Mouse (Mus musculus) adrenal gland, postnatal 4 days (tissue): ENCODE measurements at regions not wholly inside any gene's neighbourhood (a gene's known extent, or its start where the extent isn't known, plus 50 kb on each side); places are given as distances from the start of the nearest gene placed in this dataset.

Experiments used
- DNase-seq, 2 experiments: peaks; one replicate each; pipeline ENCODE4 v3.0.0; 2021 to 2022; ENCODE audit warnings: low spot score in 2 of 2, mixed read lengths in 2 of 2

DNA sequence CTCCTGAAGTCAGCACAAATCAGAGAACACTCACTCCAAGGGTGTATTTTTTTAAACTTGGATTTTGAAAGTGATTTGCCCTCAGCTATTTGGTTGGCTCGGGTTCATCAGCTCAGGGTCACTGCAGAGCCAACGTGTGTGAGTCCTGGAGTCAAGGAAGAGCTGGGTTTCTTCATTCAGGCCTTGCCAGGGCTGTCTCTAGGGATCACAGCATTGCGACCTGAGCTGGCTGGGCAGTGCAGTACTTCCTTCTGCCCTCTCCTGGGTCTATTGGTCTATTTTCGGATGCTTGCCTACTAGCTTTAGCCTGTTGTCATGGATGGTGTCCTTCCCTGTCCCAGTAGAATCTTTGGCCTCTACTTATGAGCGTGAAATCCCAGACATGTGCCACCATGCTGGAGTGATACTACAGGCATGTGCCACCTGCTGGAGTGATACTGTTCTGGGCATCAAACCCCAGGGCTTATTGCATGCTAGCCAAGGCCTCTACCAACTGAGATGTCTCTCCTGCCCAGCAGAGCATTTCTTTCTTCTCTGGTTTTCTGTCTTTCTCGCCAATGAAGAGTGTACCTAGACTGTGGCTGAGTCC, 211.7 kb upstream of the Rbfox1 start:
- peak in 1 of 2 experiments; percentile 6 for DNase-seq

DNA sequence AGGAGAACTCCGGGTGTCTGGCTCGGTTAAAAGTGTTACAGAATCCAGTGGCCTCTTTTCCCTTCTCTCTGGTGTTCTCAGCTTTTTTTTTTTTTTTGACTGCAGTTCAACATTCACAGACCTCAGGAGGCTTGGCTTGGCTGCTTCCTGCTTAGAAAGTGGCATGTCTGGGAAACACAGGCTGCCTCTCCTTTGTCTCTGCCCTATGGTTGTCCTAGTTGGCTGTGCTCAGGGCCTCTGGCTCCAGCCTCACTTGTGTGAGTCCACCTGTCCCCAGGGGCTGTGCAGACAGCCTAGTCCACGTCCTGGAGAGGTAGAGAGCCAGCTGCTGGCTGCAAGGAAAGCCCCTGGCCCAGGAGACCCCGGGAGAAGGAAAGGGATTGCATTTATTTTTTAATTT, 212.3 kb upstream of the Rbfox1 start:
- DNase-seq, result no peak

DNA sequence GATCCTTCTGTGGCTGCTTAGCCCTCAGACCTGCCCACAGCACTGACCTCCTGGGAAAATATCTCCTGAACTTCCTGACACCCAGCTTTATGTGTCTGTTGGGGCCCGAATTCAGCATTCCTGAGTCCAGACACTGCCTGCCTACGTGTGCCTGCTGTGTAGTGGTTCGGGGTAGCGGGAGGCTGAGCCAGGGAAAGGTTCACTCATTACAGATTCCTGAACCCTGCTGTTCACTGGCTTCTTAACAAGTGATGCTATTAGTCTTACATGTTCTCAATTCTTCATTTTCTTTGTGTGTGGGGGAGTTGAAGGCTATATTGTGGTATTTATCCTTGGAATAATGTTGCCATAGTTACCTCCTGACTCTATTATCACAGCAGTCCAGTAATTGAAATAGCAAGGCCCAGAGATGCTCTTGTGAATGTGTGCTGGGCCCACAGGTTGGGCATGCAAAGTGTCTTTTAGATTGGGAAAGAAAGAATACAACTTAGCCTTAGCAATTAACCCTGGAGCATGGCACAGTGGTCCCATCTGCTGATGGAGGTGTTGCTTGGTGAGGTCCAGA, 216.7 kb upstream of the Rbfox1 start:
- DNase-seq, result no peak

DNA sequence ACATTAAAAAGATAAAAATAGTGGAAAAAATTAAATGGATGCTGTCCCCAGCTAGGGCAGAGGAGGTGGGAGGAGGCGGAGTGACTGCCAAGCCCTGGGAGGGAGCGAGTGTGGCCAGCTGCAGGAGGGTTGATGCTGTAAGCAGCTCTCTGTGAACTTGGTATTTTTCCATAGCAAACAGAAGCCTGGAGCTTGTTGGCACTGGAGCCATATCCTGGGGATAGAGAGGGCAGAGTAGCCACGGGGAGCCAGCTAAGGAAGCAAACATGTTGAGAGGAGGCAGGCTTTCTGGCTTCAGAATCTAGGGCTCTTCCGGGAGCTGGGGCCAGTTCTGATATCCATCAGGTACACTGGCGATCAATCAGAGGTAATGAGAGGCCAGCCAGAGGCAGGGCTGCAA, 223.2 kb upstream of the Rbfox1 start:
- no peak for DNase-seq

DNA sequence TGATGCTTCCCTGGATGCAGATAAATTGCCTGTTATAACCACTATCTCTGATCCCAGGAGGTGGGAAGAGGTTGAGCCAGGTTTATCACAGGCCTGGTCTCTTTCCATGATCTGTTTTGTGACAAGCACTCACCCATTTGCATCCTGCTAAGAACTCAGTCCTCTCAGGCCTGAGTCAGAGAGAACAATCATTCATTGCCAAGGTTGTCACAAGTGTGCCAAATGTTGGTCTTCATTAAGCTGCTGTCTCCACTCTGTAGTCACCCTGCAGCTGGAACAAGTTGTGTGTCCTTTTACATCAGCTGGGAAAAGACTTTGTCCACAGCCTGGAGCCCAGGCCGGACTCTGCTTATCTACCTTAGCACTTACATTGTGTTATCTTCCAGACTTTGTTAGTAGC, 233.6 kb upstream of the Rbfox1 start:
- no peak for DNase-seq

DNA sequence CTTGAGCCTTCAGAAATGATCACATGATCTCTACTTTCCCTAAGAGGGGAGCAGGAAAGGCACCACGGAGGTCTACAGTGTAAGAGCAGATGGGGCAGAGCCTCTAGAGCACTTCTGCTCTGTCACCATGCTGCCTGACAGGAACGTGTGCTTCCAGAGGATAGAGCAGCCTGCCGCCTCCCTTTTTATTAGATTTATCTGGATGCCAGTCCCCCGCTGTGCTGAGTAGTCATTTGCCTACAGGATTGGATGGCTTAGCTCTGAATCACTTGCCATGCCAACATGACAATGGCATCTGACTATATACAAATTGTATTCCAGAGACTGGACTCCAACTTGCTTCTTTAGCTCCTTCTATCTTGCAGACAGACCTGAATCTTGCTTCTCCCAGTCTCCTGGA, 234.2 kb upstream of the Rbfox1 start:
- no peak for DNase-seq

DNA sequence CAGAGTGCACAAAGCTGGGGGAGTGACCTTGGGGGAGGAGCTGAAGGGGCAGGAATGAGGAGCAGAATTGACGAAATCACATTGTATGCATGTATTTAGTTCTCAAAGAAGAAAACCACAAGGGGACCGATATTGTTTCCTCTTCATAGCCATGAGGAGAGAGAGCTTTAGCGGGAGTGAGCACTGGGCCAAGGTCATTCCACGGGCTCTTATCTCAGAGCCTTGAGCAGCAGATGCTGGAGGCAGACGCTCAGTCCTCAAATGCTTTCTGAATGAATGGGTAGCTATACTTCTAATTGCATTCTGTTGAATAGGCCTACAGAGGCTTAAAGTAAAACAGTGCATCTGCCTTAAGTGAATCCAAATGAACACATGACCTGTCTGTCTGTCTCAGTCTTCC, 245.2 kb upstream of the Rbfox1 start:
- no peak for DNase-seq

DNA sequence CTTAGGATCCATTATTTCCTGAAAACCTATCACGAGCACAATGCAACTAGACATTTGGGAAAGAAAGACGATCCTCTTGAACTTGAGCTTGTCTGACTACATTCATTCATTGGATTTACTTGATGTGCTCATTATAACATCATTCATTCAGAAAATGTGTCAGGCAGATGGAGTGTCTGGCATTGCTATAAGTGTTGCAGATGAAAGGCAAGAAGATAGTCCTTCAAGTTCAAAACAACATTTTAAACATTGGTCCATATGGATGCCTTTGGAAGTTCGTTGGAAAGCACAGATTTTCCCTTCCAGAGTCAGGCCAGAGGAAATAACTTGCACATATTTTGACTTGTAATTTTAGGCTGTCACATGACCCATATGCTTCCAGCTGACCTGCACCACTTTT, 255.2 kb upstream of the Rbfox1 start:
- DNase-seq, result no peak

DNA sequence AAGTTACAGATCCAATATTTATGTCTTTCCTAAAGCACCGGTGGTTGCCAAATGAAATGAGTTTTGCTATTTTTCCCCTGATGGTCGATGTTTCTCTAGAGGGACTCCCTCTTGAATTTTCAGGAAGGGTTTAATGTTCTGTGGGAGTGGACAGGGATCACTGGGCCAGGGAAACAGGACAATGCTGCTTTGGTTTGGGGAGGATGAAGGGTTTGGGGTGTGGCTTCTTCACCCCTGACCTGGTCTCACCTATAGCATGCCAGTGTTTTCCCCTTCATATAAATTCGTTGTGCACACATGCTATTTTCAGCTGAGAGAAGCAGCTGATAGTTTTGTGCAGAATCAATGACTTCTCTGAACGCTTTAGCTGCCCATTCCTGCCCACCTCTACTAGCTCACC, 257.2 kb upstream of the Rbfox1 start:
- no peak for DNase-seq

DNA sequence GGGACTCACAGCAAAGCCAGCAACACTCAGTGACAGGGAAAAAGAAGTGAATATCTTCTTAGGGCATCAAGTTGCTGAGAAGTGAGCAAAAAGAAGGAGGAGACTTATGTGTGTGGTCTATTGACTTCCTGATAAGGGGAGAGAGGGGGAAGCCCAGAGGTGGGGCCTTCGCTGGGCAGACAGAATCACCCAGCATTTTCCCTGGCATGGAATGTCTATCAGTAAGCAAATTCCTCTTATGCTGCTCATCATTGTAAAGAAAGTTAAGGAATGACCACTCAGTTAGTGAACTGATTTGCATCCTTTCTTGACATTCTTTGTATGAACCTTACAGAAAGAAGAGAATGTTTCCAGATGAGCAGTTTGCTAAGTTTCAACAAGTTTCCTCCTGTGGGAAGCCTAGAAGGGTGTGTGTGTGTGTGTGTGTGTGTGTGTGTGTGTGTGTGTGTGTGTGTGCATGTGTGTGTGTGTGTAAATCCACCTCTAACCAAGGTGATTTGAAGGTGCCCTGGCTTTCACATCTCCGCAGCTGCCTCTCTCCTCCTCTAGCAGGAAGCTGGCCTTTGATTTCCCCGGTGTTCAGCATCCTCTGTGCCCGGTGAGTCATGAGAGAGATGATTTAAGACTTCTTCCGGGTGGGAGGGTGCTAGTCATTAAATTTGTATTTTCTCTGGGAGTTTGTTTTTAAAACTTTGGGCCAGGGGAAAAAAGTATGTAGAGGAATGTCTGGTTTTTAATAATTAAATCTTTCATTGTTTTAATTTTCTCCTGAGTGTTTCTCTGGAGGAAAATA, 257.8 kb upstream of the Rbfox1 start:
- no peak for DNase-seq

DNA sequence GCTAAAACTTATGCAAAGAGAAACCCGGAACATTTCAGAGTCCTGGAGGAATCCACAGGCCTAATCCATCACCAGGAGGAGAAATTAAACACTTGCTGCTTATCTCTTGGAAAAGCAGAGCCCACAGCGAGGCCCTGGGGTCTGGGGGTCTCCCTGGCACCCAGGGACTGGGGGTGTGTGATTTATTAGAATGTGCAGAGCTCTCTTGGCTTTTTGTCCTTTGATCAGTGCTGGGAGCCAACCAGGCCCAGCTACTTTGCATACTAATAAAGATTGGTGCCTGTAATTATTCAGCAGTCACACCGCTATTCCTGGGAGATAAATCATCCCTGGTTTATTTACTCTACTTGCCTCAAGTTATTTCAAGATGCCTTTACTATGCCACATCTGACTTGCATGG, 260.0 kb upstream of the Rbfox1 start:
- no peak for DNase-seq

DNA sequence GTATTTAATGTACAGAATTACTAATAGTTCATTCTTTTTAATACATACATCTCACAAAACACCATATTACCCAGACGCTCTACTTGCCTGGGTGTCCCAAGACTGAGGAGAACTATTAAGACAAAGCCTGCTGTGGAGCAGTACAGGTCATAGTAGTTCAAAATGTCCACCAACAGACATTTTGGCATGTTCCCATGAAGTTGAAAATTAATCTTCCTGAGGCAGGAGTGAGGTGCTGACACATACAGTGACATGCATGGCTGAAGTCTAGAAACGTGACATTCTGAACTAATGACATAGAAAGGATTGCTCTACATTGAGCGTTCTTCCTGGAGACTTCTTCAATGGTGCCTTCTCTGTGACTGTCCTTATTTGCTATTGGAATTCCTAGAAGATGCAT, 264.6 kb upstream of the Rbfox1 start:
- DNase-seq, result no peak

DNA sequence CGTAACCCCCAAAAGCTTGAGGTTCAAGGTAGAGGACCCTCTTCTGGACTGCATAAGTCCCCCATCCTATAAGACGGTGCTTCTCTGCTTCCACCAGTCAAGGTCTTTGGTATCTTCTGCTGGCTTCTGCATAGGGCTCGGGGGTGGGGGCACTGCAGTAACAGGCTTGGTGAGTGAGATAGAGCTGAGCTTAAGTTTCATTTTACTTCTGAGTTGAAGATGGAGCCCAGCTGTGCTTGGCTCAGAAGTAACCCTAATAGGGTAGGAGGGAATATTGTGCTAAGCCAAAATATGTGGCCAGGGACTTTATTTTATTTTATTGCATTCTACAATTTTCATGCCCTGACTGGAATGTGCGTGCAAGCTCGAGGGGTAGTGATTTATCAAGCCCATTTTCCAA, 268.8 kb upstream of the Rbfox1 start:
- DNase-seq, result no peak

DNA sequence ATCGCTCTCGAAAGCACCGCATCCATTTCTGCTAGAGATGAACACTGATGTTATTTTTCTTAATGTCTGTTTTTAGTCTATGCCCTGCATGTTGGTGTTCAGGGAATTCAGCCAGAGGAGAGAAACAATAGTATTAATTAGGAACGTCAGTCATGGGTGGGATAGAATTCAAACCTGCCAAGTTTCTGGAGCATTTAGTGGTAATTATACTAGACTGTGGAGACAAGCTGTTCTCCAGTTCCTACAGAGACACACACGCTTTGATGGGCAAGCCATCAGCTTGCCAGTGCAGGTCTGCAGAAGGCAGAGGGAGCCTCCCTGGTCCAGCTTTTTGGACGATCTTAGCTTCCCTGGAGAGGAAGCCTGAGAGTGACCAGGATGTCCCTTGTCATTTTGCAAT, 289.8 kb upstream of the Rbfox1 start:
- DNase-seq, result no peak

DNA sequence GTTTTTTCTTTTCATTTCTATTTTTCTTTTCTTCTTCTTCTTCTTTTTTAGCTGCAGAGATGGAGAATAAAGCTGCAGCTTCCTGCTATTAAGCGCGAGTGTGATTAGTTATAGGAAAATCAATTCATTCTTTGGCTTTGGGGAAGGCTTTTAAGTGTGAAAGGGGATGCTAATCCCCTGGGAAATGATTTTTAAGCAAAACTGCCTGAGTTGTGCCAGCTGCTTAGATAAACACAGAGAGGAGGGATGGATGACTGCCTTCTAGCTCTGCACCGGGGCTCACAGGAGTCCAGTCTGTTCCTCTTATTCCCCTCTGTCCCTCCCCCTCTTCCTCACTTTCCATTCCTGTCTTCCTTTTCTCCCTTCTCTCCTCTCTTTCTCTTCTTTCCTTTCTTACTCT, 306.8 kb upstream of the Rbfox1 start:
- no peak for DNase-seq

DNA sequence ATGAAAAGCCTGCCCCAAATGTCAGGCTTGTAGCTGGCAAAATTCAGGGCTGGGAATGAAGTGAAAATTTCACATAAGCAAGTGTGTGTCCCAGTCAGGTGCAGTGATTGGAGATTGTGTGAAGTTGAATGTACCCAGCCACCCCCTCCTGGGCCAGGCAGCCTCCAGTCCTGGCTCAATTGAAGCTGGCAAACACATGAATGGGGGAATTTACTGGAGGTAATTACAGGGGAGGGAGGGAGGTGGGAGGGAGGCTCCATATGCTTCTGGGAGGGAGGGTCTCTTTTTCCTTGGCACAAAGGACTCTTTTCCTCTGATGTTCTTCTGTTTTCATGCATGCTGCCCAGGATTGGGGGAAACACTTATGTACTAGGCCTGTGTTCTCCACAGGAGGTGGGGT, 312.4 kb upstream of the Rbfox1 start:
- no peak for DNase-seq

DNA sequence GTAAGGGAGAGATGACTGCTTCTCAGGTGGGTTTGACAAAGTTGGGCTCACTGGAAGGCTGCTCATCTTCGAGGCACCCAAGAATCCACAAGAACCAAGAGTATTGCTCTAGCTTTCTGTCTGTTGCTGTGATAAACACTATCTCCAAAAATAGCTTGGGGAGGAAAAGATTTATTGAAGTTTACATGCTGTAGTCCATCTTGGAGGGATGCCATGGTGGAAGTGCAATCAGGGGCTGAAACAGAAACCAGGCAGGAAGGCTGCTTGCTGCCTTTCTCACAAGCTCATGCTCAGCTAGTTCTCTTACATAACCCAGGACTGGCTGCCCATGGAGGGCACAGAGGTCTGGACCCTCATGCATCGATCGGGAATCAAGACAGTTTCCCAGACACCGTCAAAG, 314.5 kb upstream of the Rbfox1 start:
- no peak for DNase-seq

DNA sequence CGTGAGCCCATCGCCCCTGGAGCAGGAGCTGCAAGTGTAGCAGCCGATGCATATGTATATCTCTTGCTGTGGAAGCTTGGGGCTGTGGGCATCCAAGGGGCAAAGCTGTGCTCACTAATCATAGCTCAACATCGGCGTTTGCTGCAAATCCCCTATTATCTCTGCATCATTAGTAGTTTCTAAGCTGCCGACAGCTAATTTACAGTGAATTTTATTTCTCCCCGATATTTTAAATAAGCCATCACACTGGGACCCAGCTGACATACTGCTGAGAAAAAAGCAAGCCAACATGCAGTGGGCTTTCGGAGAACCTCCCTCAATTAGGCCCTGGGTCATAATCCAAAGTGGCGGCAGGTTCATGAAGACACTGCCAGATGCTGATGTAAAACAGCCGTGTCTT, 313.3 kb upstream of the Eef2kmt start:
- no peak for DNase-seq

DNA sequence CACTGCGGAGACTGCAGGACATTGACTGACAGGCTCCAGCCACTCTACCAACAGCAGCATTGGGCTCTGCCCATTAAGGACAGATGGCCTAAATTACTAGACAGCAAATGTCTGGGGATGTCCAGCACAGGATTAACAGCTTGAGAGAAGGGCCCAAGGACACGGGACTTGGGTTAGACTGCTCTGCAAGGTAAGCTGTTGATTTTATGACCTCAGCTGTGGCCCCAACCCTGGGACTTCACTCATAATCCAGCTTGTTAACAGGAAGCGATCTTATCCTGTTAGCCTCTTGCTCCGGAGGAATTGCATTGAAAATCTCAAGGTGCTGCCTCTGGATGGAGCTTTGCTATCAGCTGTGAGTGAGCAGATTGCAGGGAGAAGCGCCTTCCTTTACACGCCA, 293.2 kb upstream of the Eef2kmt start:
- no peak for DNase-seq

DNA sequence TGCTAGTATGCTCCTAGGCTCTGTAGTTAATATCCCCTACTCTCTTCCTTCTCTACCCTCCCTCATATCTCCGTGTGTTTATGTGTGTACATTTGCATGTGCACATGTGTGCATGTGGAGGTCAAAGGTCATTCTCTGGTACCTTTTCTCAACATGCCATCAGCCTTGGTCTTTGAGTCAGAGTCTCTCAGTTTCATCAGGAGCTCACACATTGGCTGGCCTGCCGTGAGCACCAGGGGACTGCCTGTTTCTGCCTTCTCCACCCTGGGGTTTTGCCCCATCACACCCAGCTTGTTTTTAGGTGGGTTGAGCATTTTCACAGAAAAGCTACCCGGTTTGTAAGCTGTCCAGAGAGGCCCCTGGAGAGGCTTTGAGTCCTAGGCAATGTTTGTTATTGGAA, 292.8 kb upstream of the Eef2kmt start:
- no peak for DNase-seq

DNA sequence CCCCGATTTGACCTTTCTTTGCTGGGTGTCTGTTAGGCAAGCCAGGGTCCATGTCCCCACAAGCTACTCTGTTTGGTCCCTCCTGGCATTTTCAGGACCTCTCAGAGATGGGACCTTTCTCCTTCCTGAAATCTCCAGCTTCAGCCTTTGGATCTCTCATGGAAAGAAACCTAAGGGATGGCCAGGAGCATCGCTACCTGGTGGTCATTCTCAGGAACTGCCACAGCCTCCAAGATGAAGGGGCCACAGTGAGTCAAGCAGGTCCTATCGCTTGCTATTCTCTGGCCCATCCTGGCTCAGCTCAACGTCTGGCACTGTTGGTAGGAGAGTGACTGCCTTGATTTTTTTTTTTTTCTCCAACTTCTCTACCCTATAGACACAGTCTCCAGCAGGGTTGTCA, 291.0 kb upstream of the Eef2kmt start:
- DNase-seq, result no peak

DNA sequence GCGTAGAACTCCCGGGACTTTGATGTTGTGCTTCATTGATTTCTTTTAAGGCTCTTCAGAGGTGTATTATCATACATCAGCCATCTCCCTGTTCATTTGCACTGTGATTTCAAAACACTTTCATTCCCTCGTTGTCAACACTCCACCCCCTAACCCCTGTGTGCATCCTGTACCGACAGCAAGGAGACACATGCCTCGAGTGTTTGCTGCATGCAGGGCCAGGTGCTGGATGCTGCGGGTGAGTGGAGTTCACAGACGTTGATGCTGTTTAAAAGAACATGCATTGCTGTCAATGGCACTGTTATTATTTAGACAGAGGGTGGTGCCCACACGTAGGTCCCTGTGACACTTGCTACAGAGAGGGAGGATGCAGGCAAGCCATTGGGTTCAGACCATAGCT, 290.0 kb upstream of the Eef2kmt start:
- no peak for DNase-seq

DNA sequence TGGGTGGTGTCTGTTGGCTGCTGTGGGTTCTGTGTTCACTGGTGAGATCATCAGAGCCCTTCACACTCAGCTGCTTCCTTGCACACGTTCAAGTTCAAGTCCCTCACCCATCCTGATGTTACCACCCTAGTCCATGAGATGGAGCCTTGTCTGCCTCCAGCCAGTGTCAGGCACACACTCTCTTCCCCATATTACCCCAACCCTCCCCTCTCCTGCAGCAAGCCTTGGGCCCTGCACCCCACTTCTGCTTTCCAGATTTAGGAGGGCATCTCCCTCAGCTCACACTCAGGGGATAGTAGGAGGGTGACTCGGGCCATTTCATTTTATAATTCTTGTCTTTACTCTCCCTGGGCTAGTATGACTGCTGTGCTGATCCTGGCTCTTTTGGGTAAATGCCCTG, 288.7 kb upstream of the Eef2kmt start:
- no peak for DNase-seq
